Mouse (Mus musculus) midbrain, embryonic 14.5 days (tissue): ENCODE results near the gene Gm14147. TPM values are rescaled to one million over a fixed set of nuclear protein-coding genes. Genes with fewer than 3 reads are reported as not detected.
"Not testable (repeated sequence)": the region's sequence is repeated elsewhere in the genome, so short reads cannot be mapped to it uniquely, and the experiment has no call there.

ENCODE experiments used
- ATAC-seq: fragments of 200-750 bp; cut with Nextera tagmentation; 2 replicates; pipeline ENCODE4 v1.8.0; 2017; ENCODE audit warnings: moderate number of reproducible peaks, moderate library complexity; ENCODE audit not compliant: low FRiP score, low TSS enrichment
- DNase-seq: peaks from one replicate; pipeline ENCODE4 v3.0.0-alpha.2; 2015
- H3K27ac ChIP-seq: fragments of 300-500 bp; sonication (generic); replicated peaks from 2 replicates; pipeline ENCODE4 v1.5.1; 2014; ENCODE audit warnings: mild to moderate bottlenecking, low read depth, low read length, moderate library complexity
- H3K27me3 ChIP-seq: fragments of 300-500 bp; sonication (generic); 2 replicates; pipeline ENCODE4 v1.6.1; 2014; ENCODE audit warnings: low read length, control low read depth, mixed read lengths; ENCODE audit not compliant: control insufficient read depth, insufficient read depth
- H3K36me3 ChIP-seq: fragments of 300-500 bp; sonication (generic); 2 replicates; pipeline ENCODE4 v1.6.1; 2014; ENCODE audit warnings: low read length, control low read depth; ENCODE audit not compliant: control insufficient read depth, insufficient read depth
- H3K4me1 ChIP-seq: fragments of 300-500 bp; sonication (generic); 2 replicates; pipeline ENCODE4 v1.6.1; 2014; ENCODE audit warnings: mild to moderate bottlenecking, antibody characterized with exemption, low read length, control low read depth; ENCODE audit not compliant: control insufficient read depth, insufficient read depth
- H3K4me2 ChIP-seq: fragments of 300-500 bp; sonication (generic); 2 replicates; pipeline ENCODE4 v1.6.1; 2014; ENCODE audit warnings: mild to moderate bottlenecking, low read length, moderate library complexity
- H3K4me3 ChIP-seq: fragments of 300-500 bp; sonication (generic); replicated peaks from 2 replicates; pipeline ENCODE4 v1.5.1; 2014; ENCODE audit warnings: low read depth, low read length
- H3K9ac ChIP-seq: fragments of 300-500 bp; sonication (generic); replicated peaks from 2 replicates; pipeline ENCODE4 v1.6.1; 2014; ENCODE audit warnings: mild to moderate bottlenecking, low read length, moderate library complexity
- H3K9me3 ChIP-seq: fragments of 300-500 bp; sonication (generic); 2 replicates; pipeline ENCODE4 v1.6.1; 2016; ENCODE audit warnings: low read length, control low read depth, mixed read lengths; ENCODE audit not compliant: control insufficient read depth
- WGBS: fragments of 180-500 bp; shearing (Covaris S2); extraction: QIAGEN DNeasy Blood & Tissue Kit; methylation state at CpG from one replicate; pipeline ENCODE4 v1.1.7; 2014; 5-methylcytosine and 5-hydroxymethylcytosine counted together
- polyA plus RNA-seq: library from polyadenylated mRNA; unstranded; fragments of >200 nt; fragmentation: Nextera tagmentation; extraction: Ambion mirVana; gene quantifications from 2 replicates; pipeline ENCODE4 v1.2.1, GENCODE M21; 2014

The Gm14147 gene
- polyA plus RNA-seq, result not detected in 2 replicates

DNA sequence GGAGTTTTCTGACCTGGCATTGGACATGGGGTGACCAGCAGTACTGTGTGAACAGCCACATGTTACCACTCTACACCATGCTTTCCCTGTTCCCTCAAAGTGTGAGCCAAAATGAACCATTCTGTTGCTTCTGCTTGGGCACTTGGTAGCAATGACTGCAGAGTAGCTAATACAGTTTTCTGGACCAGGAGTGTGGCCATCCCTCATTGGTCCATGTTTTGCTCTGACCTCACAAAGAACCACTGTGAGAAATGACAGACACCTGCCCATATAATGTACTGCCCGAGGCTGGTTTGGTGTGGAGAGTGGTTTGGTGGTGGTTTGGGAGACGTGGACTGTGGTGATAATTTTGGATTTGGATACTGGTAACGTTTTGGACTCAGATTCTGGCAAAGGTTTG lies at the start of gene Gm14147:
TSS of gene Gm14147 (plus strand) at position 301 of the 400 bp plus-strand sequence.
- DNase-seq, H3K4me2 ChIP-seq, H3K4me1 ChIP-seq, H3K4me3 ChIP-seq, H3K36me3 ChIP-seq, H3K27me3 ChIP-seq, H3K9ac ChIP-seq, H3K9me3 ChIP-seq, ATAC-seq, H3K27ac ChIP-seq: not testable (repeated sequence)
- no CpG with 5 or more reads among the region's 3 CpGs for WGBS

DNA sequence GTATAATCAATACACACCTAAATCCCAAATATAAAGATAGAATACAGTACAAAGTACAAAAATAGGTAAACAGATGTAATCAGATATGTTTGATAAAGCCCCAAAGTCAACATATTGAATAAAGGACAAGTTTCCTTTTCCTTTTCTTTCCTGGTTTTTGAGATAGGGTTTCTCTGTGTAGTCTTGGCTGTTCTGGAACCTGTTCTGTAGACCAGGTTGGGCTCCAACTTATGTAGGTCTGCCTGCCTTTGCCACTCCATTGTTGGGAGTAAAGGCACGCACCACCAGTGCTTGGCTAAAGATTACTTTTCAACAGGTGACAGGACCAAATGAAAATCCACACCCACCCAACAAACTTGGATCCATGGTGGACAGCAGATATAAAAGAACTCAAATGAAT lies 41.4 kb upstream of the Gm14147 start:
- Histone ChIP-seq H3K9ac (no peak overlapping the region), H3K4me1 (no peaks in the 10 kb centered on the region), H3K4me3 (no peak overlapping the region), H3K27ac (no peak overlapping the region), H3K9me3 (no peaks in the 10 kb centered on the region), H3K36me3 (no peaks in the 10 kb centered on the region), H3K27me3 (no peaks in the 10 kb centered on the region), H3K4me2 (no peak overlapping the region)
- WGBS, result 90% methylated on average over 1 of the region's 1 CpGs
- ATAC-seq (no peak), DNase-seq (no peak)

DNA sequence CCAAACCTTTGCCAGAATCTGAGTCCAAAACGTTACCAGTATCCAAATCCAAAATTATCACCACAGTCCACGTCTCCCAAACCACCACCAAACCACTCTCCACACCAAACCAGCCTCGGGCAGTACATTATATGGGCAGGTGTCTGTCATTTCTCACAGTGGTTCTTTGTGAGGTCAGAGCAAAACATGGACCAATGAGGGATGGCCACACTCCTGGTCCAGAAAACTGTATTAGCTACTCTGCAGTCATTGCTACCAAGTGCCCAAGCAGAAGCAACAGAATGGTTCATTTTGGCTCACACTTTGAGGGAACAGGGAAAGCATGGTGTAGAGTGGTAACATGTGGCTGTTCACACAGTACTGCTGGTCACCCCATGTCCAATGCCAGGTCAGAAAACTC lies 5.8 kb upstream of the Gm14147 start, which contains the start of gene Gm14151:
TSS of gene Gm14151 (minus strand) at position 101 of the 400 bp plus-strand sequence.
- not testable (repeated sequence) for H3K27me3 ChIP-seq, H3K9me3 ChIP-seq, H3K4me1 ChIP-seq, ATAC-seq, H3K27ac ChIP-seq, H3K4me2 ChIP-seq, H3K36me3 ChIP-seq, H3K4me3 ChIP-seq, DNase-seq, H3K9ac ChIP-seq
- WGBS, result no CpG with 5 or more reads among the region's 3 CpGs

Other genes with a start within 250 kb of the Gm14147 start
- gene Abhd12, start 193.5 kb upstream of the Gm14147 start, polyA plus RNA-seq, result 102 and 105 TPM in 2 replicates
- gene Gins1, start 192.8 kb upstream of the Gm14147 start, polyA plus RNA-seq, result 19.2 and 21.3 TPM in 2 replicates
- gene Ninl, start 58.9 kb upstream of the Gm14147 start, polyA plus RNA-seq, result 2.9 and 5.0 TPM in 2 replicates
- gene Nanp, start 58.8 kb upstream of the Gm14147 start, polyA plus RNA-seq, result 33.5 and 38.0 TPM in 2 replicates
- not detected in 2 replicates for gene Gm14151, start 5.9 kb upstream of the Gm14147 start, polyA plus RNA-seq